Mouse (Mus musculus) retina, postnatal 7 days (tissue): ENCODE data around the gene Mrpl55.
"Not testable (repeated sequence)": the region's sequence is repeated elsewhere in the genome, so short reads cannot be mapped to it uniquely, and the experiment has no call there.

Source experiments
- DNase-seq: peaks from one replicate; pipeline ENCODE4 v3.0.0-alpha.2; 2012; ENCODE audit warnings: low read depth, low spot score

The Mrpl55 gene

GRCm38 (mm10) chr11:59191231-59192058, 10.8 kb upstream of the Mrpl55 start:
- DNase-seq = peak; percentile 72

- DNase-seq = no peak
These were observed 10.3 kb upstream of the Mrpl55 start, which contains the start of gene Guk1 for GRCm38 (mm10) chr11:59192059-59192386. Guk1 (minus strand) TSS chr11:59192212.

- DNase-seq = no peak
These were observed 6.1 kb upstream of the Mrpl55 start for GRCm38 (mm10) chr11:59196230-59196629.

GRCm38 (mm10) chr11:59201216-59202002, 877 bp upstream of the Mrpl55 start:
- no peak for DNase-seq

- DNase-seq = peak; percentile 95
These were observed 6.0 kb downstream of the Mrpl55 start, which contains the start of gene 2310033P09Rik for GRCm38 (mm10) chr11:59208153-59208831. 2310033P09Rik (plus strand) TSS chr11:59208321.

- DNase-seq = no peak
These were observed 6.7 kb downstream of the Mrpl55 start for GRCm38 (mm10) chr11:59209003-59209441.

GRCm38 (mm10) chr11:59209580-59209979, 7.3 kb downstream of the Mrpl55 start:
- DNase-seq = no peak

- no peak for DNase-seq
These were observed 7.7 kb downstream of the Mrpl55 start for GRCm38 (mm10) chr11:59210020-59210419.

- DNase-seq = not testable (repeated sequence)
These were observed 9.3 kb downstream of the Mrpl55 start for GRCm38 (mm10) chr11:59211561-59211960.

GRCm38 (mm10) chr11:59212320-59212719, 10.0 kb downstream of the Mrpl55 start:
- DNase-seq = not testable (repeated sequence)

- DNase-seq = no peak
These were observed 10.7 kb downstream of the Mrpl55 start for GRCm38 (mm10) chr11:59212892-59213494.

- DNase-seq = no peak
These were observed 14.7 kb downstream of the Mrpl55 start for GRCm38 (mm10) chr11:59216955-59217354.

GRCm38 (mm10) chr11:59218389-59218998, 16.2 kb downstream of the Mrpl55 start:
- no peak for DNase-seq

GRCm38 (mm10) chr11:59219064-59219463, 16.8 kb downstream of the Mrpl55 start:
- no peak for DNase-seq

GRCm38 (mm10) chr11:59221604-59222003, 19.3 kb downstream of the Mrpl55 start:
- no peak for DNase-seq

GRCm38 (mm10) chr11:59222306-59222705, 20.0 kb downstream of the Mrpl55 start:
- DNase-seq = no peak

GRCm38 (mm10) chr11:59224025-59224424, 21.7 kb downstream of the Mrpl55 start:
- DNase-seq = no peak

GRCm38 (mm10) chr11:59224470-59224869, 22.2 kb downstream of the Mrpl55 start:
- DNase-seq = no peak

- DNase-seq = no peak
These were observed 22.9 kb downstream of the Mrpl55 start for GRCm38 (mm10) chr11:59225167-59225566.

GRCm38 (mm10) chr11:59226251-59226650, 24.0 kb downstream of the Mrpl55 start:
- DNase-seq = no peak
